Mouse (Mus musculus): ENCODE data around the gene Glra1.

Gene Glra1

GRCm38 (mm10) chr11:55518806-55519674 is 89.0 kb downstream of the Glra1 start:
- peak; percentile 98 for ATAC-seq (ENCODE audit: low TSS enrichment)

- ATAC-seq (ENCODE audit: low TSS enrichment) = no peak
These were observed 90.3 kb downstream of the Glra1 start for GRCm38 (mm10) chr11:55517666-55518065.

GRCm38 (mm10) chr11:55511374-55511773 is 96.6 kb downstream of the Glra1 start:
- ATAC-seq (ENCODE audit: low TSS enrichment) = no peak

GRCm38 (mm10) chr11:55505485-55505884 is 102.5 kb downstream of the Glra1 start:
- no peak for ATAC-seq (ENCODE audit: low TSS enrichment)

- no peak for ATAC-seq (ENCODE audit: low TSS enrichment)
These were observed 105.1 kb downstream of the Glra1 start for GRCm38 (mm10) chr11:55502886-55503285.

GRCm38 (mm10) chr11:55501955-55502531 is 106.0 kb downstream of the Glra1 start:
- ATAC-seq (ENCODE audit: low TSS enrichment) = no peak

- ATAC-seq (ENCODE audit: low TSS enrichment) = peak; percentile 79
These were observed 110.1 kb downstream of the Glra1 start for GRCm38 (mm10) chr11:55497885-55498284.

- ATAC-seq (ENCODE audit: low TSS enrichment) = no peak
These were observed 111.8 kb downstream of the Glra1 start for GRCm38 (mm10) chr11:55496158-55496557.

GRCm38 (mm10) chr11:55485443-55485842 is 122.6 kb downstream of the Glra1 start:
- no peak for ATAC-seq (ENCODE audit: low TSS enrichment)

GRCm38 (mm10) chr11:55473219-55473618 is 134.8 kb downstream of the Glra1 start:
- no peak for ATAC-seq (ENCODE audit: low TSS enrichment)

GRCm38 (mm10) chr11:55471467-55471866 is 136.5 kb downstream of the Glra1 start:
- no peak for ATAC-seq (ENCODE audit: low TSS enrichment)

- ATAC-seq (ENCODE audit: low TSS enrichment) = no peak
These were observed 137.2 kb downstream of the Glra1 start for GRCm38 (mm10) chr11:55470761-55471160.

- peak; percentile 41 for ATAC-seq (ENCODE audit: low TSS enrichment)
These were observed 137.9 kb downstream of the Glra1 start for GRCm38 (mm10) chr11:55469923-55470691.

GRCm38 (mm10) chr11:55469048-55469843 is 138.8 kb downstream of the Glra1 start, which contains the start of gene G3bp1:
TSS of gene G3bp1 (plus strand) at chr11:55469685.
- ATAC-seq (ENCODE audit: low TSS enrichment) = peak; percentile 95

- ATAC-seq (ENCODE audit: low TSS enrichment) = peak; percentile 18; the same call in 1 of the 2 replicates
These were observed 139.4 kb downstream of the Glra1 start for GRCm38 (mm10) chr11:55468611-55469047.

- no peak for ATAC-seq (ENCODE audit: low TSS enrichment)
These were observed 140.0 kb downstream of the Glra1 start for GRCm38 (mm10) chr11:55468012-55468411.

GRCm38 (mm10) chr11:55465177-55465576 is 142.8 kb downstream of the Glra1 start:
- no peak for ATAC-seq (ENCODE audit: low TSS enrichment)

- ATAC-seq (ENCODE audit: low TSS enrichment) = no peak
These were observed 143.3 kb downstream of the Glra1 start for GRCm38 (mm10) chr11:55464707-55465106.

All from frontal cortex, adult (tissue).